Mouse (Mus musculus): Measurements from ENCODE around the gene Nprl2.

The Nprl2 gene

GRCm38 (mm10) chr9:107577871-107578270, 35.8 kb downstream of the Nprl2 start:
- DNase-seq (ENCODE audit: low spot score) = no peak

- no peak for DNase-seq (ENCODE audit: low spot score)
These were observed 36.6 kb downstream of the Nprl2 start, which contains the start of gene Naa80 for GRCm38 (mm10) chr9:107578587-107578986. Naa80 (plus strand) TSS chr9:107578887.

GRCm38 (mm10) chr9:107579023-107579900, 37.2 kb downstream of the Nprl2 start:
- no peak for DNase-seq (ENCODE audit: low spot score)

- DNase-seq (ENCODE audit: low spot score) = peak; percentile 85
These were observed 38.7 kb downstream of the Nprl2 start, which contains the start of gene Hyal3 for GRCm38 (mm10) chr9:107580501-107581317. Hyal3 (plus strand) TSS chr9:107580818.

GRCm38 (mm10) chr9:107581584-107581983, 39.6 kb downstream of the Nprl2 start:
- no peak for DNase-seq (ENCODE audit: low spot score)

- DNase-seq (ENCODE audit: low spot score) = no peak
These were observed 40.6 kb downstream of the Nprl2 start for GRCm38 (mm10) chr9:107582509-107583062.

- no peak for DNase-seq (ENCODE audit: low spot score)
These were observed 41.1 kb downstream of the Nprl2 start for GRCm38 (mm10) chr9:107583174-107583573.

- no peak for DNase-seq (ENCODE audit: low spot score)
These were observed 44.5 kb downstream of the Nprl2 start for GRCm38 (mm10) chr9:107586504-107586903.

GRCm38 (mm10) chr9:107586974-107587832, 45.2 kb downstream of the Nprl2 start, which contains the start of gene Ifrd2:
Ifrd2 (plus strand) TSS chr9:107587642.
- DNase-seq (ENCODE audit: low spot score) = peak; percentile 99

GRCm38 (mm10) chr9:107587833-107588639, 46.0 kb downstream of the Nprl2 start:
- peak; percentile 80 for DNase-seq (ENCODE audit: low spot score)

GRCm38 (mm10) chr9:107590058-107590772, 48.2 kb downstream of the Nprl2 start:
- peak; percentile 76 for DNase-seq (ENCODE audit: low spot score)

- DNase-seq (ENCODE audit: low spot score) = no peak
These were observed 48.7 kb downstream of the Nprl2 start for GRCm38 (mm10) chr9:107590773-107591060.

GRCm38 (mm10) chr9:107593101-107593976, 51.3 kb downstream of the Nprl2 start:
- no peak for DNase-seq (ENCODE audit: low spot score)

GRCm38 (mm10) chr9:107594281-107595062, 52.4 kb downstream of the Nprl2 start:
- DNase-seq (ENCODE audit: low spot score) = no peak

All from c-Kit-positive CD71-positive TER-119-positive erythroid progenitor cells, embryonic 14.5 days (primary cell).